Mouse (Mus musculus) mature B cell (primary cell): Measurements from ENCODE around the gene Macf1.
"Not testable (repeated sequence)": the region's sequence is repeated elsewhere in the genome, so short reads cannot be mapped to it uniquely, and the experiment has no call there.

Source experiments
- in situ Hi-C: fragments of 300-500 bp; cut with MboI; formaldehyde crosslinking; loops from 2 replicates; pipeline ENCODE4 v1.14.3; 2019

The Macf1 gene

GRCm38 (mm10) chr4:123446221-123446620 lies 237.9 kb downstream of the Macf1 start:
- in situ Hi-C loops: not testable (repeated sequence)

- in situ Hi-C loops: no loop called here
Observed at GRCm38 (mm10) chr4:123438414-123438813, 245.7 kb downstream of the Macf1 start.

DNA sequence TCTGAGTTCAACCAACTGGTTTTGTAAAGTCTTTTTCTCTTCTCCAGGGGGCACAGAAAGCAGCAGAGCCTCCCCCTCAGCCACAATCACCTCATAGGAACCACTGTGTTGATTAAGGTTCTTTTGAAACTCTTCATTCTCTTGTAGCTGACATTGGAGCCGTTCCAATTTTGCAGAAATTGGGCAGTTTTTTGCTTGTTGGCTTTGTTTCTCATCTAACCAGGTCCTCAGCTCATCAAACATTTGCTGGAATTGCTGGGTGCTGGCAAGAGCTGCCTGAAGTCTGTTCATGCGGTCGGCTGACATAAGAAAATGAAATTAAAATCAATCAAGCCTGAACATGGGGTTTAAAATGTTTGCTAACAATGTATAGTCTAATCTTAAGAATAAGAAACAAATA lies 251.0 kb downstream of the Macf1 start:
- in situ Hi-C loops: no loop called here

DNA sequence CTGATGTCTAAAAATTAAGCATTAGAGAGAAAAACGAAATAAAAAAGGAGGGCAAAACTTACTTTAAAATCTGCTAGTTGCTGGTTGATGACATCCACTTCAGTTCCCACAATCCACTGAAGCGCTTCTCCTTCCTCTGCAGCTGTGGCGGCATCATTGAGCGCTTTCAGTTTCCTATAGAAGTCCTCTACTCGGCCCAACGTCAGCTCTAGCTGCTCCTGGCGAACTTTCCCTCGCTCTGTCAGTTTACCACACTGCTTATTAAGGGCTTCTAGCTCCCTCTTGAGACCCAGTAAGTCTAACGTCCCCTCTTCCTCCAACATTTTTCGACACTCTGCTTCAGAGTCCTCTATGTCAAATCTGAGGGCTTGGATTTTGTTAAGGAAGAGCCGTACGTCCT lies 252.2 kb downstream of the Macf1 start:
- in situ Hi-C loops: no loop called here

- in situ Hi-C loops: no loop called here
Observed at GRCm38 (mm10) chr4:123427900-123428684, 256.1 kb downstream of the Macf1 start.

- in situ Hi-C loops: no loop called here
Observed at GRCm38 (mm10) chr4:123427271-123427899, 256.8 kb downstream of the Macf1 start.

DNA sequence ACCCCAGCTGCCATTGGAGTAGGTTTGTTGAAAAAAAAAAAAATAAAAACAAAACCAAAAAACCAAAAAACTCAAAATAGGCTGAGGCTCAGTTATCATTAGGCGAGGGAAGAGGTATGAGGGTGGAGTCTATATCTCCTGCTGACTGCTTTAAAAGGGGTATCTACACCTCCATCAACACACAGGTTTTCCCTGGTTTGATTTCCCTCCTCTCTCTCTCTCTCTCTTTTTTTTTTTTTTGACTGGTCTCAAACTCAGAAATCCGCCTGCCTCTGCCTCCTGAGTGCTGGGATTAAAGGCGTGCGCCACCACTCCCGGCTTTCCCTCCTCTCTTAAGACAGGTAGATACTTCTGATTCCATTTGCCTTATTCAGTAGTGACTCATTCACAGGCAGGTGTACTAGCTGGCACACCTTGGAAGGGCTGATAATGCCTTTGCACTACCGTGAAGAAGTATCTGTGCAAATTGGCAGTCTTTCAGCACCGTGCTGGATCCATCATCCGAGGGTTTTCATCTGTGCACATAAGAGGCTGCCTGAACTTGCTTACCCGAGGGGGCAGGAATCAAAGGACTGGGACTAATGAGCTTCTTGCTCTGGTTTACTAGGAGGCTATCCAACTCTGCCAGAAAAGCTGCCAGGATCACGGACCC lies 257.6 kb downstream of the Macf1 start:
- in situ Hi-C loops: no loop called here

GRCm38 (mm10) chr4:123425672-123426272 lies 258.4 kb downstream of the Macf1 start:
- in situ Hi-C loops: no loop called here

DNA sequence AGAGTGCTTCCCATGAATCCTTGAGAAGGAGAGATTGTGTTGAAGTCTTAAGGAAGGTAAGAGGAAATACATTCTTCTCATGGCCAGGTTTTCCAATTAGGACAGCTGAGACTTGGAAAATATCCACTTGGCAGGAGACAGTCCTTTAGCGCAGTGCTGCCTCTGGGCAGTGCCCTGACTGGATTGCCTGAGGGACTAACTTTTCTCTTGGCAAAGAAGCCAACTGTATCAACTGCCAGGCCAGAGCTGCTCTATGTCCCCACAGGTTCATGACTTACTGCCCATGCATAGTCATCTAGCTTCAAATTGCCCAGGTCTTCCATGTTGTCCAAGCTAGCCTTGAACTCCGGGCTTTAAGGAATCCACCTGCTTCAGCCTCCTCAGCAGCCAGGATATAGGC lies 260.1 kb downstream of the Macf1 start:
- in situ Hi-C loops: no loop called here

DNA sequence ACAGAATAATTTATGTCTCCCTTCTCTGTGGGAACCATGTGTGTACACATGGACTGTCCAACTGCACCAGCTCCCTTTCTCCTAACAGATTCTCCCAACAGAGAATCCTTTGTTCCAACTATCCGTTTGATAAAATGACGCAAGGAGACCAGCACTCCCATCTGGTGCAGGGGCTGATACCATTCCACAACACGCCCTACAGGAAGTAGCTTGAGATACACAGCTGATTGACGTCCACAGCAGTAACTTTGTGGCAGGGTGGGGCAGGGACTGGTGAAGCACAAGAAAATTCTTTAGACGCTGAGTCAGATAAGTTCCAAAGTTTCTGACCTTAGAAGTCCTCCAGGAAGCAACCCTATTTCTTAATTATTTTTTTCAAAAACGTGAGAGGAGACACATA lies 261.3 kb downstream of the Macf1 start:
- in situ Hi-C loops: no loop called here

DNA sequence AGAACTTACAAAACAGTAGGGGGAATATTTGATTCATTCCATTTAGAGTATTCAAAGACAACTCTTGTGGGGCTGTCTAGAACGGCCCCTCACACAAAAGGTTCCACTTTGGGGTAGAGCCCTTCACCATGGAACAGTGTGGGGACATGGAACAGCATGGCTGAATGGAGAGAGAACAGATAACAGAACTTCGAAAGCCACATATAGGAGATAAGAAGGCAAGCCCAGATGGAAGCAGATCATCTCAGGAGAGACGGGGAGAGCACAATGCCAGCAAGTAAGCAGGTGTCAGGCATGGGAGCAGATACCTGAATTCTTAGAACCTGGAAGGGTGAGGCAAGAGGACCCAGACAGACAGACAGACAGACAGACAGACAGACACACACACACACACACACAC lies 266.1 kb downstream of the Macf1 start:
- in situ Hi-C loops: no loop called here

DNA sequence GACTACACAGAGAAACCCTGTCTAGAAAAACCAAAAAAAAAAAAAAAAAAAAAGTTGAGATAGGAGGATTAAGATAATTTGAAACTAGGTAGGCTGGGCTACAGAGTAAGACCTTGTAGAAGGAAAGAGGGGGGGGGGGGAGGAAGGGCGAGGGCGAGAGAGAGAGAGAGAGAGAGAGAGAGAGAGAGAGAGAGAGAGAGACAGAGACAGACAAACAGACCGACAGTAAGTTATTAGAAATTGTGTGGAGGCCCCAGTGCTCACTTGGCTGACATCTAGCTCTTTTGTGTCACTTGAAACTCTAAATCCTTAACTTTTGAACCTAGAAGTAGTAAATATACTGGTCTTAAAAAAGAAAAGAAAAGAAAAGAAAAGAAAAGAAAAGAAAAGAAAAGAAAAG lies 266.7 kb downstream of the Macf1 start:
- in situ Hi-C loops: no loop called here

DNA sequence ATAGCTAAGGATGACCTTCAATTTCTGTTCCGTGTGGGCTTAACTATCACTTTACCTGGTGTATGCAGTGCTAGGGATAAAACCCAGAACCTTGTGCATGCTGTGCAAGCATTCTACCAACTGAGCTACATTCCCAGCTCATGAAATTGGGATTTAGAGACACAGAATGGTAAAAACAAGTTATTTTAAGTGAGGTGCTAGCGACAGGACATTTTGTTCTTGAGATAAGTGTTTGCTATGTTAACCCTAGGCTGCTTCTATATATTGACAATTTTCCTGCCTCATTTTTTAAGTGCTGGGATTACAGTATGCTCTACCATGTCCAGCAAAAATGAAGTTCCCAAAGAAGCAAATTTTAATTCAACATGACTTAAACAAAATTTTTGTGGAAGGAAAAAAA lies 267.3 kb downstream of the Macf1 start:
- in situ Hi-C loops: no loop called here

- in situ Hi-C loops: no loop called here
Observed at GRCm38 (mm10) chr4:123415566-123415965, 268.6 kb downstream of the Macf1 start.

DNA sequence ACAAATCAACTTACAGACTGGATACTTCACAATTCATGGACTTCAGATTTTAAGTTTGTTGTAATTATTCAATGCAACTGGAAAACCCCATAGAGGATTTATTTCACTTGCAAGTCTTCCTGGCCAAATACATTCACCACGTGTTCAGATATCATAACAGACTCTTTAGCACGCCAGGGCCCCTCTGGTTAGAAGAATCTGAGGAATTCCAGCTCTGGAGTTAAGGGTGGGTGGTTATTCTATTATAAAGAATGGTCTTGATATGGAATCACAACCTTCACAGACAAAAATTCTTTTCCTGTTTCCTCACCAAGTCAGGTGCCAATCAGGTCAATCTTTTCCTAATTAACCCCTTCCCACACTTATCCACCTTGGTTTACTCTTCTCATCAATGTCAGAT lies 270.3 kb downstream of the Macf1 start:
- in situ Hi-C loops: no loop called here

GRCm38 (mm10) chr4:123412981-123413380 lies 271.2 kb downstream of the Macf1 start:
- in situ Hi-C loops: no loop called here

GRCm38 (mm10) chr4:123412528-123412878 lies 271.7 kb downstream of the Macf1 start:
- in situ Hi-C loops: no loop called here

- in situ Hi-C loops: no loop called here
Observed at GRCm38 (mm10) chr4:123411732-123412527, 272.2 kb downstream of the Macf1 start.

- in situ Hi-C loops: no loop called here
Observed at GRCm38 (mm10) chr4:123411006-123411731, 273.0 kb downstream of the Macf1 start.

DNA sequence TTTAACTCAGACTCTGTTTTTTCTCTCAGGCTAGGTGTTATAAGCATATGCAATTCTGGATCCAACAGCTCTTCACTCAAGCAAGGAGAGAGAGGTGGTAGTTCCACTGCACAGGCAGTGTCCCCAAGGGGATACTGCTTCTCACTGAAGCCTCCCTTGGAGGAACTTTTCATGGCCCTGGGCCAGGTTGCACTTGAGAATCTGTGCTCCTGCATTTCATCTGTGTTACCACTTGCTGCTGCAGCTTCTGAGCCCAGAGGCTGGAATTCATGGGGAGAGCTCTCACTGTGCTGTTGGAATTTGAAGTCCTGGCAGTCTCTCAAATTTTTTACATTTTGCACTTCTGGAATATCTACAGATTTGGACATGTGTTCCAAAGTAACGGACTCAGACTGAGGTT lies 274.4 kb downstream of the Macf1 start:
- in situ Hi-C loops: no loop called here

GRCm38 (mm10) chr4:123409034-123409692 lies 275.0 kb downstream of the Macf1 start:
- in situ Hi-C loops: no loop called here
